Mouse (Mus musculus): ENCODE results near the gene Tubgcp6. TPM values are rescaled to one million over a fixed set of nuclear protein-coding genes. Genes with fewer than 3 reads are reported as not detected.

The Tubgcp6 gene
- polyA plus RNA-seq, 1 experiment from 2014 or later = 15.6 TPM

DNA sequence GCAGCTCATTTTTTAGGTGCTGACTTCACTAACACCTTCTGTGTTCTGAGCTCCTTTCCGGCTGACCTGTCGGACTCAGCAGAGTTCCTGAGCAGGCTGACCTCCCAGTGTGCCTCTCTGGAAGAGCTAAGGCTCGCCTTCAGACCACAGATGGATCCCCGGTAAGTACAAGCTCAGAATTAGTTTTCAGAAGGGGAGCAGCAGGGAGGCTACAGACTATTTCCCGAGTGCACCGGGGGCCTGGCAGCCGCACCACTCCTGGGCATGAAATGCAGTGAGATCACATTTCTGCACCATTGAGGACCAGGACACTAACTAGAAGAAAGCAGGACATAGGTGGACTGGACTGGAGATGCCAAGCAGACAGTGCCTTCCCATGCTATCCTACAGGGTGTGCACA lies 24.3 kb downstream of the Tubgcp6 start:
- Histone ChIP-seq H3K36me3 (replicated peaks; ENCODE audit: control insufficient read depth, insufficient read depth, low read depth, low read length) (peaks cover 18% of the 10 kb centered on the region), H3K4me2 (ENCODE audit: low read depth, low read length) (no peak overlapping the region), H3K27me3 (ENCODE audit: control insufficient read depth, insufficient read depth, low read length) (no peaks in the 10 kb centered on the region), H3K4me3 (ENCODE audit: low read depth, low read length) (no peak overlapping the region), H3K9ac (replicated peaks; ENCODE audit: low read length) (no peak overlapping the region), H3K9me3 (replicated peaks; ENCODE audit: control insufficient read depth, low read length) (no peaks in the 10 kb centered on the region), H3K4me1 (ENCODE audit: control insufficient read depth, insufficient read depth, low read length) (no peaks in the 10 kb centered on the region), H3K27ac (replicated peaks; ENCODE audit: low read depth, low read length) (no peak overlapping the region)
- DNase-seq (ENCODE audit: low spot score) (no peak), ATAC-seq (replicated peaks; ENCODE audit: insufficient number of reproducible peaks, low FRiP score, low TSS enrichment, low read depth) (no peak)
- 86% methylated on average over 7 of the region's 7 CpGs for WGBS

DNA sequence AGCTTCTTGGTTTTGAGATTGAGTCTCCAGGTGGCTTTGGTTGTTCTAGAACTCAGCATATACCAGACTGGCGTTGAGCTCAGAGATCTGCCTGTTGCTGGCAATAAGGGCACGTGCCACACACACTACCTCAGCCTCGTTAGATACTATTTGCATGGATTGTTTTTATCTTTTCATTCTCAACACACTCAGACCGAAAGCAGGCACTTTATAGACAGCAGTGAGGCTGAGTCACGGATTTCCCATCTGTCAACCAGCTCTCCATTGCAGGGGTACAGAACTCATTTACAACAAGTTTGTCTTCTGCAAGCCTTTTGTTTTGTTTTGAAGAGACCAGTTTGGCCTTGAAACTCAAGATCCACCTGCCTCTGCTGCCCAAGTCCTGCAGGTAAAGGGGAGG lies 25.5 kb downstream of the Tubgcp6 start:
- 91% methylated on average over 5 of the region's 5 CpGs for WGBS
- Histone ChIP-seq H3K4me1 (ENCODE audit: control insufficient read depth, insufficient read depth, low read length) (no peaks in the 10 kb centered on the region), H3K27ac (replicated peaks; ENCODE audit: low read depth, low read length) (no peak overlapping the region), H3K36me3 (replicated peaks; ENCODE audit: control insufficient read depth, insufficient read depth, low read depth, low read length) (peaks cover 18% of the 10 kb centered on the region), H3K4me3 (ENCODE audit: low read depth, low read length) (no peak overlapping the region), H3K9me3 (replicated peaks; ENCODE audit: control insufficient read depth, low read length) (no peaks in the 10 kb centered on the region), H3K4me2 (ENCODE audit: low read depth, low read length) (no peak overlapping the region), H3K9ac (replicated peaks; ENCODE audit: low read length) (no peak overlapping the region), H3K27me3 (ENCODE audit: control insufficient read depth, insufficient read depth, low read length) (no peaks in the 10 kb centered on the region)
- no peak for ATAC-seq (replicated peaks; ENCODE audit: insufficient number of reproducible peaks, low FRiP score, low TSS enrichment, low read depth)
- DNase-seq (ENCODE audit: low spot score) = no peak

DNA sequence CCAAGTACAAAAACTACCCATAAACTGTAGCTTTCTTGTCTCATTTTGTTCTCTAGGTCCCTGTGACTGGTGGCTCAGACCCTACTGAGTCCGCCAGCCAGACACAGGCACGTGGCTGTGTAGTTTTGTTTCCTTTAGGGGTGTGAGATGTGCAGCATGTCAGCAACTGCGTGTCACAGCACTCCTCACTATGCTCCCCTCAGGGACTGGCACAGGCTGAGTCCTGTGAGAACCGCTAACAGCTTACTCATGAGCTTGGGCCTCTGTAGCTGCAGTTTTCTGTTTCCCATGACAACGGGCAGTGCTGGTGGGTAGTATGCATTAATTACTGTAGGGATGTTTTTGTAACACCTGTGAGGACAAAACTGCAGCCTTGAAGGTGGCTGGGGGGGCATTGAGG lies 30.7 kb downstream of the Tubgcp6 start:
- Histone ChIP-seq H3K9ac (replicated peaks; ENCODE audit: low read length) (no peak overlapping the region), H3K36me3 (replicated peaks; ENCODE audit: control insufficient read depth, insufficient read depth, low read depth, low read length) (peaks cover 6% of the 10 kb centered on the region), H3K27me3 (ENCODE audit: control insufficient read depth, insufficient read depth, low read length) (no peaks in the 10 kb centered on the region), H3K27ac (replicated peaks; ENCODE audit: low read depth, low read length) (no peak overlapping the region), H3K9me3 (replicated peaks; ENCODE audit: control insufficient read depth, low read length) (no peaks in the 10 kb centered on the region), H3K4me2 (ENCODE audit: low read depth, low read length) (no peak overlapping the region), H3K4me1 (ENCODE audit: control insufficient read depth, insufficient read depth, low read length) (no peaks in the 10 kb centered on the region), H3K4me3 (ENCODE audit: low read depth, low read length) (no peak overlapping the region)
- 84% methylated on average over 5 of the region's 5 CpGs for WGBS
- ATAC-seq (replicated peaks; ENCODE audit: insufficient number of reproducible peaks, low FRiP score, low TSS enrichment, low read depth) = no peak
- no peak for DNase-seq (ENCODE audit: low spot score)

DNA sequence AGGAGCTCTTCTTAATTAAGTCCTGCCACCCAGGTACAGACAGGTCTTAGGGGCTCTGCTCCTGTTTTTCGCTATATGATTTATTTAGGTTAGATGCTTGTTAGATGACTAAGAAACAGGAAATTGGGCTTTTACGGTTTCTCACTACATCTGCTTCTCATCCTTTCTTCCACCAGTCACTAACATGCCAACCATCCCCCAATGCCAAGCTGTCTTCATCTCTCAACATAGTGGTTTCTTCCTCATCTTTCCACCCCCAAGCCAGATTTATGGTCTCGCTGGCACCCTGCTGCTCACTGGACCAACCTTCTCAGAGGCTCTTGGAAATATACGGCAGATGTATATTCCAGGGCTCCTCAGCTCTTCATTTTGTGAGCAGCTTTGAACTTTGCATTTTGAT lies 32.2 kb downstream of the Tubgcp6 start:
- ATAC-seq (replicated peaks; ENCODE audit: insufficient number of reproducible peaks, low FRiP score, low TSS enrichment, low read depth) (no peak), DNase-seq (ENCODE audit: low spot score) (no peak)
- no peaks in the 10 kb centered on the region for H3K27me3 ChIP-seq (ENCODE audit: control insufficient read depth, insufficient read depth, low read length)
- H3K27ac ChIP-seq (replicated peaks; ENCODE audit: low read depth, low read length) = no peak overlapping the region
- H3K4me3 ChIP-seq (ENCODE audit: low read depth, low read length) = no peak overlapping the region
- H3K9ac ChIP-seq (replicated peaks; ENCODE audit: low read length) = no peak overlapping the region
- H3K4me1 ChIP-seq (ENCODE audit: control insufficient read depth, insufficient read depth, low read length) = no peaks in the 10 kb centered on the region
- no peak overlapping the region for H3K4me2 ChIP-seq (ENCODE audit: low read depth, low read length)
- 83% methylated on average over 4 of the region's 4 CpGs for WGBS
- H3K9me3 ChIP-seq (replicated peaks; ENCODE audit: control insufficient read depth, low read length) = no peaks in the 10 kb centered on the region
- peaks cover 6% of the 10 kb centered on the region for H3K36me3 ChIP-seq (replicated peaks; ENCODE audit: control insufficient read depth, insufficient read depth, low read depth, low read length)

DNA sequence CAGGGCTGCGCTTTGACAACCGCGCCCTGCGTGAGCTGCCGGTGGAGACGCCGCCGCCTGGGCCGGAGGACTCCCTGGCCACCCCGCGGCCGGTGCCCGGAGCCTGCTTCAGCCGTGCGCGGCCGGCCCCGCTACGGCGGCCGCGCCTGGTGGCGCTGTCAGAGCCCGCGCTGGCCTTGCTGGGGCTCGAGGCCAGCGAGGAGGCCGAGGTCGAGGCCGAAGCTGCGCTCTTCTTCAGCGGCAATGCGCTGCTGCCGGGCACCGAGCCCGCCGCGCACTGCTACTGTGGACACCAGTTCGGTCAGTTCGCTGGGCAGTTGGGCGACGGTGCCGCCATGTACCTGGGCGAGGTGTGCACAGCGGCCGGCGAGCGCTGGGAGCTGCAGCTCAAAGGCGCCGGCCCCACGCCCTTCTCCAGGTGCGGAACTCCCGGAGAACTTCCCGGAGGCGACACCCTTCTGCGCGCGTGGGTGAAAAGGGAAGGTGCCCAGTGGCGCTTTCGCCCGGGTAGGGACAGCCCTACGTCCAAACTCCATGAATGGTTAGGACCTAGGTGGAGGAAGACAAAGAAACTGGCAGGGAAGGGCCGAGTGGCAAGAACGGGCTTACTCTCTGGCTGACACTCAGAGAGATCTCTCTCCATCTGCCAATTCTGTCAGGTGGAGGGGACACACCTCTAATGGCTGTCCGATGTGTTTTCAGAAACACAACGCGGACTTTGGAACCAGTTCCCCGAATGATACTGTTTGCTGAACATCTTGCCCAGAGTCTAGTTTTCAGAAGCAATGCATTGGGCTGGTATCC lies 33.5 kb downstream of the Tubgcp6 start:
- ATAC-seq (replicated peaks; ENCODE audit: insufficient number of reproducible peaks, low FRiP score, low TSS enrichment, low read depth) = no peak
- no peak for DNase-seq (ENCODE audit: low spot score)
- Histone ChIP-seq H3K9me3 (replicated peaks; ENCODE audit: control insufficient read depth, low read length) (no peaks in the 10 kb centered on the region), H3K27ac (replicated peaks; ENCODE audit: low read depth, low read length) (peak overlapping the region; percentile 52; the same call in 1 of the 2 replicates), H3K4me1 (ENCODE audit: control insufficient read depth, insufficient read depth, low read length) (no peaks in the 10 kb centered on the region), H3K4me3 (ENCODE audit: low read depth, low read length) (peak overlapping the region; percentile 99), H3K9ac (replicated peaks; ENCODE audit: low read length) (peak overlapping the region; percentile 93), H3K27me3 (ENCODE audit: control insufficient read depth, insufficient read depth, low read length) (no peaks in the 10 kb centered on the region), H3K4me2 (ENCODE audit: low read depth, low read length) (peak overlapping the region; percentile 98), H3K36me3 (replicated peaks; ENCODE audit: control insufficient read depth, insufficient read depth, low read depth, low read length) (peaks cover 4% of the 10 kb centered on the region)
- WGBS = 3% methylated on average over 68 of the region's 68 CpGs

DNA sequence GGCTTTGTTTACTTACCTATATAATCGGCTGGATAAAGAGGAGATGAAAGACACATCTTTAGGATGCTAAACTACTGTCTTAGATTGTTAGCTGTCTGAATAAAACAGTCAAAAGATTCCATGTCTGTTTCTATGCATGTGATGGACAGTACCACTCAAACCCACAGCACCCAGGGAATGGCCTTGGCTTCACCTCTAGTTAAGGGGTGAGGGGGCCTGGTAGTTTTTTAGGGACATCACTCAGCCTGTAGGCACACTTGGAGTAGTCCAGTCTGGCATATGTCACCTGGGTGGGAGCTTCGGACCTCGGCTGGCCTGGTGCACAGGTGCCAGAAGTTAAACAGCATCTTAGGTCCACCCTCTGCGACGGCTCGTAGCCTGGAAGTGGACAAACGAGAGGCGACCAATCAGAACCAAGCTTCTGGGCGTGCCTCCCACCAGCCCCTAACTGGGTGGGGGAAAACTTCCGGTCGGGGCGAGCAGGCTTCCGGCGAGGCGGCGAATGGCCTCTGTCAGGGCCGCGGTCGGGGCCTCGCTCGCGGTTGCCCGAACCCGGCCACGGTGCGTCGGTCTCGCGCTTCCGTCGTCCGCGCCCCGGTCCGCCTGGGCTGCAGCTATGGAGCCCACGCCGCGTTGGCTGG lies 34.2 kb downstream of the Tubgcp6 start, which contains the start of gene Selenoo:
TSS of gene Selenoo (plus strand) at position 478 of the 641 bp plus-strand sequence.
- peak within 1 kb of the TSS; percentile 98 for H3K4me2 ChIP-seq (ENCODE audit: low read depth, low read length)
- H3K36me3 ChIP-seq (replicated peaks; ENCODE audit: control insufficient read depth, insufficient read depth, low read depth, low read length) = peaks cover 4% of the 10 kb centered on the region

DNA sequence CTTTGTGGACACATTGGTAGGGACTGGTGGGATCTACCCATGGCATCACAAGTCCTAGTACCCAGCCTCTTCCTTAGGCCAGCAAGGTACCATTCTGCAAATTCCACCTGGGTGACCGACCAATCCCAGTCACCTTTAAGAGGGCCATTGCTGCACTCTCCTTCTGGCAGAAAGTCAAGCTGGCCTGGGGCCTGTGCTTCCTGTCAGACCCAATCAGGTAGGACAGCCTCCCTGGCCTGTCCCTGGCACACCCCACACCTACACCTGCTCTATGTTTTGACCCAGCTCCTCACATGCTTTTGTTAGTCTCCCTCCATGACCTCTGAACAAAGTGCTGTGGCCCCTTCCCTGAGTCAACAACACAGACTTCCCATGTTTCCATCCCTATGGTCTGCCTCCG lies 38.1 kb downstream of the Tubgcp6 start:
- WGBS = 89% methylated on average over 2 of the region's 2 CpGs
- Histone ChIP-seq H3K27ac (replicated peaks; ENCODE audit: low read depth, low read length) (no peak overlapping the region), H3K4me1 (ENCODE audit: control insufficient read depth, insufficient read depth, low read length) (no peaks in the 10 kb centered on the region), H3K4me2 (ENCODE audit: low read depth, low read length) (no peak overlapping the region), H3K9me3 (replicated peaks; ENCODE audit: control insufficient read depth, low read length) (no peaks in the 10 kb centered on the region), H3K36me3 (replicated peaks; ENCODE audit: control insufficient read depth, insufficient read depth, low read depth, low read length) (peaks cover 4% of the 10 kb centered on the region), H3K27me3 (ENCODE audit: control insufficient read depth, insufficient read depth, low read length) (no peaks in the 10 kb centered on the region), H3K4me3 (ENCODE audit: low read depth, low read length) (no peak overlapping the region), H3K9ac (replicated peaks; ENCODE audit: low read length) (no peak overlapping the region)
- DNase-seq (ENCODE audit: low spot score) = no peak
- no peak for ATAC-seq (replicated peaks; ENCODE audit: insufficient number of reproducible peaks, low FRiP score, low TSS enrichment, low read depth)

More for the DNA sequence above, 34.2 kb downstream of the Tubgcp6 start, which contains the start of gene Selenoo:
- ATAC-seq (replicated peaks; ENCODE audit: insufficient number of reproducible peaks, low FRiP score, low TSS enrichment, low read depth) = peak; percentile 91
- H3K9me3 ChIP-seq (replicated peaks; ENCODE audit: control insufficient read depth, low read length) = no peaks in the 10 kb centered on the region
- no peaks in the 10 kb centered on the region for H3K27me3 ChIP-seq (ENCODE audit: control insufficient read depth, insufficient read depth, low read length)
- H3K27ac ChIP-seq (replicated peaks; ENCODE audit: low read depth, low read length) = peak within 1 kb of the TSS; percentile 52; the same call in 1 of the 2 replicates
- H3K4me3 ChIP-seq (ENCODE audit: low read depth, low read length) = peak within 1 kb of the TSS; percentile 99
- peak within 1 kb of the TSS; percentile 93 for H3K9ac ChIP-seq (replicated peaks; ENCODE audit: low read length)
- DNase-seq (ENCODE audit: low spot score) = peak; percentile 94
- WGBS = 2% methylated on average over 38 of the region's 38 CpGs
- H3K4me1 ChIP-seq (ENCODE audit: control insufficient read depth, insufficient read depth, low read length) = no peaks in the 10 kb centered on the region

DNA sequence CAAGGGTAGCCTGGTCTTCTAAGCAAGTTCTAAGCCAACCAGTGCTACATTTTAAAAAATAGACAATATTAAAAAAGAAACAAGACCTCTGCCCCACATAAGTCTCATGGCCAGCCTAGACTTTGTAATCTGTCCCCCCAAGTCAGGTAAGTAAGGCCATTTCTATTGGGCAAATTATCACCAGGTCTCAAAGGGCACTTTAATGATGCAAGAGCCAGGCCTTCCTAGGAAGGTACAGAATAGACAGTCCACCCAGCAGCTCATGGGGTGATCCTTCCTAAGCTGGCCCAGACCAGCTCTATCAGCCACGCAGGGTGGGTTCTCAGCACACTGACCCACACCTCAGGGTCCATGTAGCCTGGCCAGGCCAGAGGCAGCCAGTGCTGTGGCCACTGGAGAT lies 39.0 kb downstream of the Tubgcp6 start:
- H3K27ac ChIP-seq (replicated peaks; ENCODE audit: low read depth, low read length) = no peak overlapping the region
- no peak overlapping the region for H3K9ac ChIP-seq (replicated peaks; ENCODE audit: low read length)
- no peak overlapping the region for H3K4me2 ChIP-seq (ENCODE audit: low read depth, low read length)
- no peaks in the 10 kb centered on the region for H3K9me3 ChIP-seq (replicated peaks; ENCODE audit: control insufficient read depth, low read length)
- WGBS = 89% methylated on average over 1 of the region's 1 CpGs
- DNase-seq (ENCODE audit: low spot score) (no peak), ATAC-seq (replicated peaks; ENCODE audit: insufficient number of reproducible peaks, low FRiP score, low TSS enrichment, low read depth) (no peak)
- no peak overlapping the region for H3K4me3 ChIP-seq (ENCODE audit: low read depth, low read length)
- H3K4me1 ChIP-seq (ENCODE audit: control insufficient read depth, insufficient read depth, low read length) = no peaks in the 10 kb centered on the region
- peaks cover 4% of the 10 kb centered on the region for H3K36me3 ChIP-seq (replicated peaks; ENCODE audit: control insufficient read depth, insufficient read depth, low read depth, low read length)
- no peaks in the 10 kb centered on the region for H3K27me3 ChIP-seq (ENCODE audit: control insufficient read depth, insufficient read depth, low read length)
